Mouse (Mus musculus) MEL (cell line): ENCODE measurements around the gene Nfe2. TPM values are rescaled to one million over a fixed set of nuclear protein-coding genes. Genes with fewer than 3 reads are reported as not detected.
A peak's percentile ranks its signal among the peaks of the same experiment; 100 is the strongest.

ENCODE experiments used
- DNase-seq: peaks from one replicate; pipeline ENCODE4 v3.0.0; 2011; ENCODE audit warnings: low read depth, low spot score
- H3K27ac ChIP-seq: 2 replicates; pipeline ENCODE4 v1.5.1; 2012; ENCODE audit warnings: low read depth, mild to moderate bottlenecking, control low read depth, low read length, moderate library complexity; ENCODE audit not compliant: control insufficient read depth
- H3K27me3 ChIP-seq, 2 experiments: fragments of 150-350 bp in 1 of 2; sonication (generic) in 1 of 2; 2 replicates each; pipeline ENCODE4 v1.6.1; 2012; ENCODE audit warnings: low read length in 2 of 2, mild to moderate bottlenecking in 2 of 2, improper control_type of control experiment in 1 of 2, moderate library complexity in 1 of 2; ENCODE audit not compliant: insufficient read depth in 2 of 2, control insufficient read depth in 1 of 2
- H3K36me3 ChIP-seq, 2 experiments: 2 replicates each; pipeline ENCODE4 v1.6.1; 2012 to 2014; ENCODE audit warnings: low read length in 2 of 2, improper control_type of control experiment in 1 of 2, inconsistent platforms in 1 of 2, mild to moderate bottlenecking in 1 of 2; ENCODE audit not compliant: insufficient read depth in 2 of 2, control insufficient read depth in 1 of 2
- H3K4me1 ChIP-seq, 2 experiments: fragments of 150-350 bp in 1 of 2; sonication (generic) in 1 of 2; 2 replicates each; pipeline ENCODE4 v1.6.1; 2012; ENCODE audit warnings: low read length in 2 of 2, improper control_type of control experiment in 1 of 2, mild to moderate bottlenecking in 1 of 2; ENCODE audit not compliant: insufficient read depth in 2 of 2, control insufficient read depth in 1 of 2
- H3K4me3 ChIP-seq, 2 experiments: fragments of 150-350 bp in 1 of 2; sonication (generic) in 1 of 2; 2 replicates each; pipeline ENCODE4 v1.5.1; 2012; ENCODE audit warnings: low read depth in 2 of 2, low read length in 2 of 2, mild to moderate bottlenecking in 2 of 2, moderate library complexity in 2 of 2, control low read depth in 1 of 2, improper control_type of control experiment in 1 of 2; ENCODE audit not compliant: control insufficient read depth in 1 of 2, insufficient read depth in 1 of 2
- H3K79me2 ChIP-seq: 2 replicates; pipeline ENCODE4 v1.6.1; 2012; ENCODE audit warnings: mild to moderate bottlenecking, low read length, moderate library complexity; ENCODE audit not compliant: control insufficient read depth, poor library complexity, insufficient read depth
- H3K9ac ChIP-seq: 2 replicates; pipeline ENCODE4 v1.6.1; 2012; ENCODE audit warnings: low read depth, mild to moderate bottlenecking, control low read depth, low read length, moderate library complexity; ENCODE audit not compliant: control insufficient read depth, poor library complexity, severe bottlenecking
- H3K9me3 ChIP-seq: fragments of 150-350 bp; sonication (generic); replicated peaks from 2 replicates; pipeline ENCODE4 v1.6.1; 2012; ENCODE audit warnings: mild to moderate bottlenecking, low read length, improper control_type of control experiment, moderate library complexity; ENCODE audit not compliant: insufficient read depth
- BHLHE40 ChIP-seq: IDR thresholded peaks from 2 replicates; pipeline ENCODE4 v1.6.1; 2012; ENCODE audit warnings: low read depth, mild to moderate bottlenecking, inconsistent platforms, low read length, improper control_type of control experiment, borderline replicate concordance
- CHD1 ChIP-seq: IDR thresholded peaks from 2 replicates; pipeline ENCODE4 v1.6.1; 2012; ENCODE audit warnings: low read depth, mild to moderate bottlenecking, inconsistent platforms, low read length, improper control_type of control experiment
- CTCF ChIP-seq, 3 experiments: IDR thresholded peaks in 2 of 3; conservative IDR thresholded peaks in 1 of 3; 2 replicates each; pipeline ENCODE4 v1.5.1; 2011 to 2012; ENCODE audit warnings: low read length in 3 of 3, low read depth in 2 of 3, mild to moderate bottlenecking in 2 of 3, improper control_type of control experiment in 1 of 3, inconsistent platforms in 1 of 3, mixed read lengths in 1 of 3, moderate library complexity in 1 of 3; ENCODE audit not compliant: control insufficient read depth in 1 of 3, insufficient read depth in 1 of 3, poor library complexity in 1 of 3, severe bottlenecking in 1 of 3
- E2F4 ChIP-seq: IDR thresholded peaks from 2 replicates; pipeline ENCODE4 v1.6.1; 2011; ENCODE audit warnings: low read depth, low read length, improper control_type of control experiment, borderline replicate concordance
- EP300 ChIP-seq, 2 experiments: IDR thresholded peaks; 2 replicates each; pipeline ENCODE4 v1.6.1; 2011; ENCODE audit warnings: improper control_type of control experiment in 2 of 2, low read length in 2 of 2, low read depth in 1 of 2, mild to moderate bottlenecking in 1 of 2
- GABPA ChIP-seq: IDR thresholded peaks from 2 replicates; pipeline ENCODE4 v1.6.1; 2012; ENCODE audit warnings: low read depth, mild to moderate bottlenecking, inconsistent platforms, low read length, improper control_type of control experiment, moderate library complexity
- GATA1 ChIP-seq: IDR thresholded peaks from 2 replicates; pipeline ENCODE4 v1.6.1; 2011; ENCODE audit warnings: low read depth, low read length, improper control_type of control experiment
- MAZ ChIP-seq: IDR thresholded peaks from 2 replicates; pipeline ENCODE4 v1.6.1; 2012; ENCODE audit warnings: low read depth, mild to moderate bottlenecking, inconsistent platforms, low read length, improper control_type of control experiment
- NELFE ChIP-seq: IDR thresholded peaks from 2 replicates; pipeline ENCODE4 v1.6.1; 2011; ENCODE audit warnings: low read depth, low read length, improper control_type of control experiment
- POLR2A ChIP-seq, 2 experiments: IDR thresholded peaks; 2 replicates each; pipeline ENCODE4 v1.6.1; 2011 to 2012; ENCODE audit warnings: low read length in 2 of 2, mild to moderate bottlenecking in 2 of 2, control low read depth in 1 of 2, improper control_type of control experiment in 1 of 2, low read depth in 1 of 2, moderate library complexity in 1 of 2; ENCODE audit not compliant: control insufficient read depth in 1 of 2, insufficient read depth in 1 of 2, poor library complexity in 1 of 2
- RAD21 ChIP-seq: IDR thresholded peaks from 2 replicates; pipeline ENCODE4 v1.6.1; 2011; ENCODE audit warnings: mild to moderate bottlenecking, low read depth, low read length, improper control_type of control experiment
- SIN3A ChIP-seq: IDR thresholded peaks from 2 replicates; pipeline ENCODE4 v1.6.1; 2012; ENCODE audit warnings: low read length, improper control_type of control experiment, inconsistent platforms
- SMC3 ChIP-seq: IDR thresholded peaks from 2 replicates; pipeline ENCODE4 v1.6.1; 2011; ENCODE audit warnings: low read depth, low read length, improper control_type of control experiment
- TAL1 ChIP-seq: IDR thresholded peaks from 2 replicates; pipeline ENCODE4 v1.6.1; 2012; ENCODE audit warnings: mild to moderate bottlenecking, inconsistent platforms, low read length, moderate library complexity, mixed read lengths
- TCF12 ChIP-seq: IDR thresholded peaks from 2 replicates; pipeline ENCODE4 v1.6.1; 2014; ENCODE audit warnings: low read depth, mild to moderate bottlenecking, inconsistent platforms, low read length, improper control_type of control experiment, moderate library complexity
- USF2 ChIP-seq, 2 experiments: IDR thresholded peaks; 2 replicates each; pipeline ENCODE4 v1.6.1; 2011 to 2012; ENCODE audit warnings: improper control_type of control experiment in 2 of 2, low read length in 2 of 2, borderline replicate concordance in 1 of 2, inconsistent platforms in 1 of 2, low read depth in 1 of 2, mild to moderate bottlenecking in 1 of 2; ENCODE audit not compliant: insufficient read depth in 1 of 2
- ZC3H11A ChIP-seq: IDR thresholded peaks from 2 replicates; pipeline ENCODE4 v1.6.1; 2012; ENCODE audit warnings: low read depth, mild to moderate bottlenecking, inconsistent platforms, low read length, improper control_type of control experiment
- ZKSCAN1 ChIP-seq: IDR thresholded peaks from 2 replicates; pipeline ENCODE4 v1.6.1; 2012; ENCODE audit warnings: low read depth, mild to moderate bottlenecking, inconsistent platforms, low read length, improper control_type of control experiment, moderate library complexity
- ZNF384 ChIP-seq: IDR thresholded peaks from 2 replicates; pipeline ENCODE4 v1.6.1; 2012; ENCODE audit warnings: low read depth, mild to moderate bottlenecking, inconsistent platforms, low read length, improper control_type of control experiment
- polyA plus RNA-seq, 2 experiments: library from polyadenylated mRNA; stranded (reverse) in 1 of 2; unstranded in 1 of 2; fragments of >175 nt in 1 of 2; fragments of >200 nt in 1 of 2; gene quantifications; 2 replicates each; pipeline versions ENCODE4 v1.2.1 to v1.2.4; 2012; ENCODE audit warnings: low replicate concordance in 2 of 2, low read depth in 1 of 2; ENCODE audit not compliant: insufficient read length in 2 of 2, insufficient read depth in 1 of 2, missing spikeins in 1 of 2
- total RNA-seq: library from RNA; depleted of rRNA; stranded (reverse); fragments of 300-350 nt; gene quantifications from 2 replicates; pipeline ENCODE4 v1.2.3, GENCODE M21; 2012

Nfe2 gene
- total and polyA plus RNA-seq, 3 experiments = 74.6 to 103 TPM; not detected in 1

GRCm38 (mm10) chr15:103281465-103282205 lies 23.4 kb upstream of the Nfe2 start:
- Histone ChIP-seq H3K4me3 (no peak overlapping the region), H3K4me1 (peaks cover 2 to 8% of the 10 kb centered on the region in 2 experiments; a peak in 3 of 4 replicates), H3K27me3 (no peaks in the 10 kb centered on the region), H3K36me3 (peaks cover 0 to 13% of the 10 kb centered on the region in 2 experiments; a peak in 2 of 4 replicates), H3K79me2 (peaks cover 11% of the 10 kb centered on the region), H3K9me3 (no peaks in the 10 kb centered on the region), H3K27ac (peak overlapping the region; percentile 80), H3K9ac (peak overlapping the region; percentile 40)
- peak; percentile 54 for DNase-seq
- 0 out of 4 replicates have a peak, but pooled peaks of 1 of the 2 experiments have one; percentile 7 for TF ChIP-seq EP300 (IDR thresholded peaks at IDR 0.05; ENCODE audit: low read depth in 1 of 2, low read length in 2 of 2)
- peak; percentile 63 for TF ChIP-seq ZNF384
- TF ChIP-seq TCF12 = no peak

- TF ChIP-seq TAL1 (no peak), MAZ (no peak), SMC3 (peak; percentile 54), ZKSCAN1 (no peak), USF2 (IDR thresholded peaks at IDR 0.05; ENCODE audit: borderline replicate concordance in 1 of 2, insufficient read depth in 1 of 2, low read depth in 1 of 2, low read length in 2 of 2) (no peak), CHD1 (no peak), BHLHE40 (no peak), NELFE (no peak), TCF12 (no peak), E2F4 (no peak), RAD21 (peak; percentile 40), GATA1 (0 out of 2 replicates have a peak, but pooled peaks have one; percentile 19), ZNF384 (peak; percentile 73), EP300 (IDR thresholded peaks at IDR 0.05; ENCODE audit: low read depth in 1 of 2, low read length in 2 of 2) (peak in 1 of 2 experiments; percentile 10; a peak in 1 of 4 replicates), POLR2A (IDR thresholded peaks at IDR 0.05; ENCODE audit: control insufficient read depth in 1 of 2, insufficient read depth in 1 of 2, low read depth in 1 of 2, low read length in 2 of 2, poor library complexity in 1 of 2) (no peak), ZC3H11A (0 out of 2 replicates have a peak, but pooled peaks have one; percentile 23), GABPA (no peak; the same call in 1 of the 2 replicates), SIN3A (no peak), CTCF (IDR thresholded peaks at IDR 0.05 in 2 of 3, conservative IDR thresholded peaks at IDR 0.05 in 1 of 3; ENCODE audit: control insufficient read depth in 1 of 3, insufficient read depth in 1 of 3, low read depth in 2 of 3, low read length in 3 of 3, poor library complexity in 1 of 3, severe bottlenecking in 1 of 3) (peak; percentile 44 to 60 (median 48))
- Histone ChIP-seq H3K36me3 (peaks cover 0 to 13% of the 10 kb centered on the region in 2 experiments; a peak in 2 of 4 replicates), H3K4me1 (peaks cover 2 to 8% of the 10 kb centered on the region in 2 experiments; a peak in 3 of 4 replicates), H3K9ac (peak overlapping the region; percentile 47), H3K4me3 (no peak overlapping the region), H3K27me3 (no peaks in the 10 kb centered on the region), H3K9me3 (no peaks in the 10 kb centered on the region), H3K79me2 (peaks cover 11% of the 10 kb centered on the region), H3K27ac (peak overlapping the region; percentile 80)
- peak; percentile 70 for DNase-seq
These were observed 22.7 kb upstream of the Nfe2 start for GRCm38 (mm10) chr15:103280817-103281464.
